Mouse (Mus musculus): ENCODE results near the gene Rundc3a. TPM values are rescaled to one million over a fixed set of nuclear protein-coding genes. Genes with fewer than 3 reads are reported as not detected.

The Rundc3a gene
- polyA plus RNA-seq, 1 experiment from 2014 or later: 1.3 TPM

DNA sequence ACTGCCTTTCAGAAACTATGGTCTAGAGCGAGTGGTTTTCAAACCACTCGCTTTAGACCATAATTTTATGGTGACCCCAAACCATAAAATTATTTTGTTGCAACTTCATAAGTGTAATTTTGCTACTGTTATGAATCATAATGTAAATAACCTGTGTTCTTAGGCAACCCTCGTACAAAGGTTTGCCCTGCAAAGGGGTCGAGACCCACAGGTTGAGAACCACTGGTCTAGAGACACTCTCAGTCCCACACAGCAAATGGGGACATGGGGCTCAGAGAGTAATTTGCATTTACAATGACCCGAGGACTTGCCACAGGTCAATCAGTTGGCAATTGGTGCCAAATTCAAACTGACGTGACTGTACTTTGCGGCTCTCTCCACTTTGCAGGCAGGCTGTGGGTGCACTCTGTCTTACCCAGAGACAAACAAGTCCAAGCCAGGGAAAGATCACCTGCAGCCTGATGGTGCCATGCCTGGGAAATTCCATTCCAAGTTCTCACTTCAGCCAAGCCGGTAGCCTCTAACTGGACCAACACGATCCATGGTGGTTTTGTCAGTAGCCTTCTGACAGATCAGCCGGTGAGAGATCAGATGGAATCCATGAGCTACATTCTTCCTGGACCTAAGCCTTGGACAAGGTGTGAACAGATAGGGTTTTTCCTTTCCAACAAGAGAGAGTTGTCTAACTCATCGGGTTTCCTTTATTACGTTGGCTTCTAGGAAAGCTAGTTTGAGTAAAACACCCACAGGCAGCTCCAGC is 21.1 kb upstream of the Rundc3a start:
- Histone ChIP-seq H3K27me3 (ENCODE audit: control insufficient read depth, insufficient read depth, low read length) (peaks cover 5% of the 10 kb centered on the region; the same call in 1 of the 2 replicates), H3K36me3 (ENCODE audit: control insufficient read depth, insufficient read depth, low read length) (no peaks in the 10 kb centered on the region), H3K9ac (ENCODE audit: low read depth, low read length) (peak overlapping the region; percentile 12; the same call in 1 of the 2 replicates), H3K4me1 (ENCODE audit: control insufficient read depth, insufficient read depth, low read length) (peaks cover 21% of the 10 kb centered on the region), H3K9me3 (replicated peaks; ENCODE audit: control insufficient read depth, low read length) (no peaks in the 10 kb centered on the region), H3K27ac (ENCODE audit: low read depth, low read length) (peak overlapping the region; percentile 83), H3K4me3 (ENCODE audit: low read depth, low read length) (no peak overlapping the region), H3K4me2 (peak overlapping the region; percentile 50)
- 76% methylated on average over 12 of the region's 12 CpGs for WGBS (ENCODE audit: insufficient replicate concordance)
- no peak for ATAC-seq (replicated peaks; ENCODE audit: insufficient number of reproducible peaks, low FRiP score, low TSS enrichment)

DNA sequence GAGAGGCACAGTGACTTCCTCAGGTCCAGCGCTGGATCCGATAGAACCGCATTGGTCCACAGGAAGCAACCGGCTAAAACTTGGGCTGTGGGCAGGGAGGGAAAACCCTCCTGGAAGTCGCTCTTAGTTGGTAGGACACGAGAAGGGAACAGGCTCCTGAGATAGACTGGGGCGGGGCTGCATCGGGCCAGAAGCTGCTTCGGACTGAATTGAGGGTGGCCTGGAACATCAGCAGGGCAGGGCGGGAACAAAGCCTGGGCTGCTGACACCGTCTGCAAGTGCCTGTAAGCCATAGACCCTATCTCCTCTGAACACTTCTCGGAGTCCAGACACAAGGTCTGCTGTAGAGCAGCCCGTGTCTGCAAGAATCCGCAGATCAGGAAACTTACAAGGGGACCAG is 20.3 kb upstream of the Rundc3a start:
- Histone ChIP-seq H3K36me3 (ENCODE audit: control insufficient read depth, insufficient read depth, low read length) (no peaks in the 10 kb centered on the region), H3K9me3 (replicated peaks; ENCODE audit: control insufficient read depth, low read length) (no peaks in the 10 kb centered on the region), H3K4me1 (ENCODE audit: control insufficient read depth, insufficient read depth, low read length) (peaks cover 21% of the 10 kb centered on the region), H3K9ac (ENCODE audit: low read depth, low read length) (peak overlapping the region; percentile 12; the same call in 1 of the 2 replicates), H3K4me3 (ENCODE audit: low read depth, low read length) (peak overlapping the region; percentile 14), H3K27me3 (ENCODE audit: control insufficient read depth, insufficient read depth, low read length) (peaks cover 5% of the 10 kb centered on the region; the same call in 1 of the 2 replicates), H3K27ac (ENCODE audit: low read depth, low read length) (peak overlapping the region; percentile 83), H3K4me2 (peak overlapping the region; percentile 50)
- 32% methylated on average over 14 of the region's 14 CpGs for WGBS (ENCODE audit: insufficient replicate concordance)
- peak; percentile 55; the same call in 1 of the 2 replicates for ATAC-seq (replicated peaks; ENCODE audit: insufficient number of reproducible peaks, low FRiP score, low TSS enrichment)

DNA sequence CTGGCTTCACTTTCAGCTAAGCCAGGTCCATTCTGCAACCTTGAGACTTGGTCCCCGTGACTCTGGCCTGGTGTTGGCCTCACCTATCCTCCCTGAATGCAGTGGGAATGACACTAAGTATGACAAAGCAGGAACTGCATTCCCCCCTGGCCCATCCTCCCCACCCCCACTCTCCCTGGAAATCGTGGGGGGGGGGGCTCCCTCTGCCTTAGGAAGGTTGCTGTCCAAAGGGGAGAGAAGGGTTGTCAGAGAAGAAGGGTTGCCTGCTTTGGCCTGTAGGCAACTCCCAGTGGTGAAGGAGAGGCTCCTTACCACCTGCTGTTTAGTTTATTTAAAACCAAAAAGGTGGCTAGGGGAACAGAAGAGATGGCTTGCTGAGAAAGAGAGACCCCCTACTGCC is 19.6 kb upstream of the Rundc3a start:
- 28% methylated on average over 2 of the region's 2 CpGs for WGBS (ENCODE audit: insufficient replicate concordance)
- H3K4me1 ChIP-seq (ENCODE audit: control insufficient read depth, insufficient read depth, low read length): peaks cover 21% of the 10 kb centered on the region
- peak overlapping the region; percentile 12; the same call in 1 of the 2 replicates for H3K9ac ChIP-seq (ENCODE audit: low read depth, low read length)
- H3K27me3 ChIP-seq (ENCODE audit: control insufficient read depth, insufficient read depth, low read length): peaks cover 5% of the 10 kb centered on the region; the same call in 1 of the 2 replicates
- peak overlapping the region; percentile 14; the same call in 1 of the 2 replicates for H3K4me3 ChIP-seq (ENCODE audit: low read depth, low read length)
- peak overlapping the region; percentile 83 for H3K27ac ChIP-seq (ENCODE audit: low read depth, low read length)
- ATAC-seq (replicated peaks; ENCODE audit: insufficient number of reproducible peaks, low FRiP score, low TSS enrichment): no peak
- peak overlapping the region; percentile 50 for H3K4me2 ChIP-seq
- H3K36me3 ChIP-seq (ENCODE audit: control insufficient read depth, insufficient read depth, low read length): no peaks in the 10 kb centered on the region
- H3K9me3 ChIP-seq (replicated peaks; ENCODE audit: control insufficient read depth, low read length): no peaks in the 10 kb centered on the region

DNA sequence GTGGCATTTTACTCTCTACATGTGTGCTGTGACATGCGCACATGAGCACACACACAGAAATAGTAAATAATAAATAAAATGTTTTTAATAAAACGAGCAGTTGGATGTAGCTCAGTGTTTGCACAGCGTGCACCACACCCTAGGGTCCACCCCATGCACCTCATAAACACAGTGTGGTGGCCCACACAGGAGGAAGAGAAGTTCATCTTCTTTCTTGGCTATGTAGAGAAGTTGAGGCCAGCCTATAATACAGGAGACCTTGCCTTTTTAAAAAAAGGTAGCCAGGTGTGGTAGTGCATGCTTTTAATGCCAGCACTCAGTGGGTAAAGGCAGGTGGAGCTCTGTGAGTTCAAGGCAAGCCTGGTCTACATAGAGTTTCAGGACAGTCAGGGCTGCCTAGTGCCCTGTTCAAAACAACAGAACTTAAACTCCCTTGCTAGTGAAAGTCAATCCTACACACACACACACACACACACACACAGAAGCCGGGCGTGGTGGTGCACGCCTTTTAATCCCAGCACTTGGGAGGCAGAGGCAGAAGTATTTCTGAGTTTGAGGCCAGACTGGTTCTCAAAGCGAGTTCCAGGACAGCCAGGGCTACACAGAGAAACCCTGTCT is 19.0 kb upstream of the Rundc3a start:
- Histone ChIP-seq H3K4me2 (peak overlapping the region; percentile 50), H3K4me3 (ENCODE audit: low read depth, low read length) (no peak overlapping the region), H3K27ac (ENCODE audit: low read depth, low read length) (peak overlapping the region; percentile 83), H3K9ac (ENCODE audit: low read depth, low read length) (peak overlapping the region; percentile 28; the same call in 1 of the 2 replicates), H3K9me3 (replicated peaks; ENCODE audit: control insufficient read depth, low read length) (0 out of 2 replicates have a peak, but pooled peaks cover 3% of the 10 kb centered on the region), H3K4me1 (ENCODE audit: control insufficient read depth, insufficient read depth, low read length) (peaks cover 21% of the 10 kb centered on the region), H3K36me3 (ENCODE audit: control insufficient read depth, insufficient read depth, low read length) (no peaks in the 10 kb centered on the region), H3K27me3 (ENCODE audit: control insufficient read depth, insufficient read depth, low read length) (peaks cover 3% of the 10 kb centered on the region; the same call in 1 of the 2 replicates)
- WGBS (ENCODE audit: insufficient replicate concordance): 75% methylated on average over 7 of the region's 7 CpGs
- ATAC-seq (replicated peaks; ENCODE audit: insufficient number of reproducible peaks, low FRiP score, low TSS enrichment): no peak

- 4% methylated on average over 23 of the region's 23 CpGs for WGBS (ENCODE audit: insufficient replicate concordance)
- peak; percentile 89 for ATAC-seq (replicated peaks; ENCODE audit: insufficient number of reproducible peaks, low FRiP score, low TSS enrichment)
- peaks cover 21% of the 10 kb centered on the region for H3K4me1 ChIP-seq (ENCODE audit: control insufficient read depth, insufficient read depth, low read length)
These were observed 17.7 kb upstream of the Rundc3a start for GRCm38 (mm10) chr11:102375196-102376173.

DNA sequence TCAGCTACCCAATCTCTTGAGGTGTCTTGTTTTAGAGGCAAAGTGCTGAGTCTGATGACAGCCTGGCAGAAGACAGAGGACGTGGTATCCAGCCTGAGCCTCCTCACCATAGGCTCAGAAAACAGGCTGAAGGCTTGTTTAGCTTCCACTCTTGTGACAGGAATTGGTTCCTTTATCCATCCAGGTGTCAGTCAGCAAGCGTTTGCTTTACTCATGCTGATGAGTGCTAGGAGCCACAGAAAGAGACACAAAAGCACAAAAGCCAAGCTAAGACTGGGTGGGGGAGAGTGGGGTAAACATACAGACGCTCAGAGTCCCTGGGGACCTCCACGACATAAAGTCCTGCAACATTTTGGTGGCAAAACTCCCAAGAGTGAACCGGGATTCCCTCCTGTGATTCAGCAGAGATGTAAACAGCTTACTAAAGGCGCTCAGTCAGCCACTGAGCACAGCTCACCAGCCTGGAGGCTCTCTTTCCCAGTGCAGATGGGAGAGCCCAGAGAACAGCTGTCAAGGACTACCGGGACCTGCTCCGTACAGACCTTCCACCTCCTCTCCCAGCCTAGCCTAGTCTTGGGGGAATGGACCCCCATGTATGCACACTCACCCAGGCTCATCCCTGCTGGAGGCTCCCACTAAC is 16.9 kb upstream of the Rundc3a start:
- H3K9me3 ChIP-seq (replicated peaks; ENCODE audit: control insufficient read depth, low read length): 0 out of 2 replicates have a peak, but pooled peaks cover 3% of the 10 kb centered on the region
- ATAC-seq (replicated peaks; ENCODE audit: insufficient number of reproducible peaks, low FRiP score, low TSS enrichment): no peak
- 18% methylated on average over 8 of the region's 8 CpGs for WGBS (ENCODE audit: insufficient replicate concordance)
- peak overlapping the region; percentile 76 for H3K4me2 ChIP-seq
- H3K36me3 ChIP-seq (ENCODE audit: control insufficient read depth, insufficient read depth, low read length): no peaks in the 10 kb centered on the region
- H3K27me3 ChIP-seq (ENCODE audit: control insufficient read depth, insufficient read depth, low read length): peaks cover 3% of the 10 kb centered on the region; the same call in 1 of the 2 replicates
- peak overlapping the region; percentile 95 for H3K27ac ChIP-seq (ENCODE audit: low read depth, low read length)
- peaks cover 21% of the 10 kb centered on the region for H3K4me1 ChIP-seq (ENCODE audit: control insufficient read depth, insufficient read depth, low read length)
- peak overlapping the region; percentile 35 for H3K4me3 ChIP-seq (ENCODE audit: low read depth, low read length)
- H3K9ac ChIP-seq (ENCODE audit: low read depth, low read length): peak overlapping the region; percentile 84

More at GRCm38 (mm10) chr11:102375196-102376173, 17.7 kb upstream of the Rundc3a start:
- peak overlapping the region; percentile 35 for H3K4me3 ChIP-seq (ENCODE audit: low read depth, low read length)
- H3K36me3 ChIP-seq (ENCODE audit: control insufficient read depth, insufficient read depth, low read length): no peaks in the 10 kb centered on the region
- peak overlapping the region; percentile 95 for H3K27ac ChIP-seq (ENCODE audit: low read depth, low read length)
- peak overlapping the region; percentile 76 for H3K4me2 ChIP-seq
- H3K27me3 ChIP-seq (ENCODE audit: control insufficient read depth, insufficient read depth, low read length): peaks cover 3% of the 10 kb centered on the region; the same call in 1 of the 2 replicates
- H3K9me3 ChIP-seq (replicated peaks; ENCODE audit: control insufficient read depth, low read length): 0 out of 2 replicates have a peak, but pooled peaks cover 3% of the 10 kb centered on the region
- H3K9ac ChIP-seq (ENCODE audit: low read depth, low read length): peak overlapping the region; percentile 84

DNA sequence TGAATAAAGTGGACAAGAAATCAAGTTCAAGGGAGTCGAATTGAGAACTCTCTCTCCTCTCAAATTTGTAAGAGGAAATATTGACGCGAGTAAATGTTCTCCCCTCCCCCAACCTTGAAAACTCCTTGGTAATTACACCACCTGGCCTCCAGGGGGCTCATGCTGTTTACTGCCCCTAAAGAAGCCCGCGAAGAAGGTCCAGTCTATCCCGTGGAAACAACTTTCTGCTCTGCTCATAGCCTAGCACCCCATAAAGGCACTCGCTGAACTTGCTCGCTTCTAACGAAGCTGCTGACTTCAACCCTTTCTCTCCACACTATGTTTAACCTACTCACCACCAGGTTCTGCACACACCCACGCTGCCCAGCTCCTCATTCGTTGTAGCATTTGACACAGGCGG is 16.0 kb upstream of the Rundc3a start:
- Histone ChIP-seq H3K4me2 (no peak overlapping the region; the same call in 1 of the 2 replicates), H3K36me3 (ENCODE audit: control insufficient read depth, insufficient read depth, low read length) (no peaks in the 10 kb centered on the region), H3K4me3 (ENCODE audit: low read depth, low read length) (no peak overlapping the region), H3K27ac (ENCODE audit: low read depth, low read length) (no peak overlapping the region; the same call in 1 of the 2 replicates), H3K4me1 (ENCODE audit: control insufficient read depth, insufficient read depth, low read length) (peaks cover 21% of the 10 kb centered on the region), H3K9me3 (replicated peaks; ENCODE audit: control insufficient read depth, low read length) (0 out of 2 replicates have a peak, but pooled peaks cover 3% of the 10 kb centered on the region), H3K9ac (ENCODE audit: low read depth, low read length) (no peak overlapping the region), H3K27me3 (ENCODE audit: control insufficient read depth, insufficient read depth, low read length) (peaks cover 3% of the 10 kb centered on the region; the same call in 1 of the 2 replicates)
- WGBS (ENCODE audit: insufficient replicate concordance): 52% methylated on average over 12 of the region's 12 CpGs
- ATAC-seq (replicated peaks; ENCODE audit: insufficient number of reproducible peaks, low FRiP score, low TSS enrichment): no peak

Measured in heart, embryonic 11.5 days (tissue).